Comparison of ENCODE assay signal across 27 mouse cellular contexts in genomic region chr6:30231758-30232293, GRCm38 (mm10).
DNase-seq lines count a peak whose midpoint lies in the region; ATAC-seq and TF ChIP-seq lines count a peak whose summit lies in the region.
"Had no signal": no experiment of that assay in that cellular context is flagged by ENCODE, and none has a peak within 500 bp of the region (broad histone marks: within the 10 kb centered on the region; RNA-seq: fewer than 3 reads in every experiment).

No protein-coding gene starts in this region.

- H3K9me3 ChIP-seq in stomach, embryonic 15.5 days = no peaks in the 10 kb centered on the region
- H3K9me3 ChIP-seq in stomach, postnatal 0 days (ENCODE audit: control insufficient read depth, low read length) = no peaks in the 10 kb centered on the region
- H3K9me3 ChIP-seq in intestine, embryonic 15.5 days = no peaks in the 10 kb centered on the region
- H3K9me3 ChIP-seq: embryonic facial prominence, embryonic 12.5 days; embryonic facial prominence, embryonic 15.5 days; heart, embryonic 12.5 days; heart, embryonic 15.5 days; hindbrain, embryonic 10.5 days; hindbrain, embryonic 13.5 days had no signal

- DNase-seq in stomach, postnatal 0 days (ENCODE audit: low spot score) = no peak
- no peak for DNase-seq in adrenal gland, postnatal 14 days
- no peak for DNase-seq in kidney, postnatal 14 days
- DNase-seq: adrenal gland, adult 8-10 months; adrenal gland, postnatal 36 days; cerebellum, adult 11 months; cerebellum, adult 2 months; cerebellum, adult 9-11 months; cerebellum, postnatal 25 days; forebrain, postnatal 0 days; gastrocnemius, postnatal 14 days; heart, adult 11 months; heart, postnatal 10 days; heart, postnatal 36 days had no signal

- H3K36me3 ChIP-seq in stomach, embryonic 15.5 days = no peaks in the 10 kb centered on the region
- H3K36me3 ChIP-seq in stomach, postnatal 0 days (ENCODE audit: control insufficient read depth, insufficient read depth, low read length) = no peaks in the 10 kb centered on the region
- no peaks in the 10 kb centered on the region for H3K36me3 ChIP-seq in intestine, embryonic 15.5 days
- no peaks in the 10 kb centered on the region for H3K36me3 ChIP-seq in small intestine, adult 2 months (ENCODE audit: control insufficient read depth, insufficient read depth, low read length)
- H3K36me3 ChIP-seq: embryonic facial prominence, embryonic 15.5 days had no signal

- WGBS in stomach, embryonic 15.5 days = 71% methylated on average over 4 of the region's 4 CpGs
- 78% methylated on average over 4 of the region's 4 CpGs for WGBS in stomach, postnatal 0 days
- WGBS in intestine, embryonic 15.5 days = 69% methylated on average over 4 of the region's 4 CpGs
- 26% methylated on average over 4 of the region's 4 CpGs for WGBS in small intestine, adult 2 months

- peak; percentile 31; the same call in 1 of the 2 replicates for ATAC-seq in stomach, embryonic 15.5 days (ENCODE audit: insufficient read depth, low FRiP score, low read depth)
- no peak for ATAC-seq in stomach, postnatal 0 days (ENCODE audit: low FRiP score, low TSS enrichment)
- ATAC-seq in intestine, embryonic 15.5 days = peak; percentile 75
- ATAC-seq: activated CD4-positive, CD25-positive, alpha-beta regulatory T cell, adult 4 months; CD4-positive, CD25-positive, alpha-beta regulatory T cell, adult 4 months; forebrain, embryonic 14.5 days; forebrain, postnatal 0 days; hindbrain, embryonic 16.5 days had no signal

- TF ChIP-seq CTCF in stomach, postnatal 0 days (IDR thresholded peaks at IDR 0.05; ENCODE audit: low read depth) = no peak
- TF ChIP-seq CTCF in small intestine, adult 2 months (IDR thresholded peaks at IDR 0.05; ENCODE audit: extremely low read depth, insufficient read length, insufficient replicate concordance, low read depth, low read length) = no peak

- H3K4me3 ChIP-seq in stomach, embryonic 15.5 days (replicated peaks) = no peak overlapping the region
- H3K4me3 ChIP-seq in stomach, postnatal 0 days (ENCODE audit: low read depth, low read length) = no peak overlapping the region
- H3K4me3 ChIP-seq in intestine, embryonic 15.5 days (replicated peaks) = no peak overlapping the region
- no peak overlapping the region for H3K4me3 ChIP-seq in small intestine, adult 2 months (ENCODE audit: low read depth, low read length)
- H3K4me3 ChIP-seq: embryonic facial prominence, embryonic 12.5 days; embryonic facial prominence, embryonic 15.5 days; heart, embryonic 12.5 days; heart, embryonic 15.5 days; hindbrain, embryonic 10.5 days; hindbrain, embryonic 13.5 days had no signal

- no peak for TF ChIP-seq EP300 in stomach, postnatal 0 days (optimal IDR thresholded peaks at IDR 0.05)

- H3K9ac ChIP-seq in stomach, embryonic 15.5 days = no peak overlapping the region
- no peak overlapping the region for H3K9ac ChIP-seq in stomach, postnatal 0 days (ENCODE audit: low read length)
- H3K9ac ChIP-seq in intestine, embryonic 15.5 days = no peak overlapping the region
- H3K9ac ChIP-seq: embryonic facial prominence, embryonic 12.5 days; embryonic facial prominence, embryonic 15.5 days; forebrain, postnatal 0 days; heart, embryonic 12.5 days; heart, embryonic 15.5 days; hindbrain, embryonic 13.5 days had no signal

- 0 out of 2 replicates have a peak, but pooled peaks cover 3% of the 10 kb centered on the region for H3K4me1 ChIP-seq in stomach, embryonic 15.5 days
- H3K4me1 ChIP-seq in stomach, postnatal 0 days (replicated peaks; ENCODE audit: control insufficient read depth, insufficient read depth) = no peaks in the 10 kb centered on the region
- peaks cover 3% of the 10 kb centered on the region; the same call in 1 of the 2 replicates for H3K4me1 ChIP-seq in intestine, embryonic 15.5 days (replicated peaks)
- H3K4me1 ChIP-seq in small intestine, adult 2 months (ENCODE audit: control insufficient read depth, insufficient read depth, insufficient read length, low read length) = peaks cover 22% of the 10 kb centered on the region
- H3K4me1 ChIP-seq: embryonic facial prominence, embryonic 12.5 days; embryonic facial prominence, embryonic 15.5 days; hindbrain, embryonic 10.5 days; hindbrain, embryonic 13.5 days had no signal

- no peak overlapping the region for H3K4me2 ChIP-seq in stomach, embryonic 15.5 days
- no peak overlapping the region for H3K4me2 ChIP-seq in stomach, postnatal 0 days (replicated peaks; ENCODE audit: low read depth)
- H3K4me2 ChIP-seq in intestine, embryonic 15.5 days (replicated peaks) = no peak overlapping the region
- H3K4me2 ChIP-seq: embryonic facial prominence, embryonic 12.5 days; embryonic facial prominence, embryonic 15.5 days; heart, embryonic 12.5 days; heart, embryonic 15.5 days; hindbrain, embryonic 13.5 days had no signal

- no peak overlapping the region for H3K27ac ChIP-seq in stomach, embryonic 15.5 days
- no peak overlapping the region for H3K27ac ChIP-seq in stomach, postnatal 0 days (replicated peaks)
- no peak overlapping the region for H3K27ac ChIP-seq in intestine, embryonic 15.5 days
- peak overlapping the region; percentile 52; the same call in 1 of the 2 replicates for H3K27ac ChIP-seq in small intestine, adult 2 months (ENCODE audit: insufficient read depth, low read depth, low read length)
- H3K27ac ChIP-seq: embryonic facial prominence, embryonic 12.5 days; embryonic facial prominence, embryonic 15.5 days; hindbrain, embryonic 10.5 days; hindbrain, embryonic 13.5 days had no signal

- H3K27me3 ChIP-seq in stomach, embryonic 15.5 days (replicated peaks) = no peaks in the 10 kb centered on the region
- H3K27me3 ChIP-seq in stomach, postnatal 0 days (ENCODE audit: control insufficient read depth, insufficient read depth, low read length) = no peaks in the 10 kb centered on the region
- no peaks in the 10 kb centered on the region for H3K27me3 ChIP-seq in intestine, embryonic 15.5 days (replicated peaks)
- H3K27me3 ChIP-seq in small intestine, adult 2 months (ENCODE audit: control insufficient read depth, insufficient read depth, low read length) = no peaks in the 10 kb centered on the region
- H3K27me3 ChIP-seq: embryonic facial prominence, embryonic 12.5 days; embryonic facial prominence, embryonic 15.5 days; heart, embryonic 12.5 days; heart, embryonic 15.5 days; hindbrain, embryonic 13.5 days had no signal

- no peak for TF ChIP-seq POLR2A in small intestine, adult 2 months (IDR thresholded peaks at IDR 0.05; ENCODE audit: low read depth, low read length)
